Mouse (Mus musculus) kidney, postnatal 0 days (tissue): ENCODE data around the gene Iqschfp. TPM values are rescaled to one million over a fixed set of nuclear protein-coding genes. Genes with fewer than 3 reads are reported as not detected.

Source experiments
- ATAC-seq: fragments of 200-750 bp; cut with Nextera tagmentation; replicated peaks from 2 replicates; pipeline ENCODE4 v1.8.0; 2017; ENCODE audit warnings: low read depth, moderate number of reproducible peaks, moderate TSS enrichment, moderate library complexity; ENCODE audit not compliant: low FRiP score
- DNase-seq: peaks from one replicate; pipeline ENCODE4 v3.0.0-alpha.2; 2016; ENCODE audit warnings: low spot score
- H3K27ac ChIP-seq: fragments of 300-500 bp; sonication (generic); 2 replicates; pipeline ENCODE4 v1.5.1; 2014; ENCODE audit warnings: mild to moderate bottlenecking
- H3K27me3 ChIP-seq: fragments of 300-500 bp; sonication (generic); 2 replicates; pipeline ENCODE4 v1.6.1; 2014; ENCODE audit warnings: low read length, mixed read lengths; ENCODE audit not compliant: insufficient read depth
- H3K36me3 ChIP-seq: fragments of 300-500 bp; sonication (generic); 2 replicates; pipeline ENCODE4 v1.6.1; 2014; ENCODE audit warnings: low read length, mixed read lengths; ENCODE audit not compliant: insufficient read depth
- H3K4me1 ChIP-seq: fragments of 300-500 bp; sonication (generic); replicated peaks from 2 replicates; pipeline ENCODE4 v1.6.1; 2014; ENCODE audit warnings: antibody characterized with exemption, low read length, mixed read lengths; ENCODE audit not compliant: insufficient read depth
- H3K4me2 ChIP-seq: fragments of 300-500 bp; sonication (generic); 2 replicates; pipeline ENCODE4 v1.6.1; 2014; ENCODE audit warnings: mild to moderate bottlenecking, low read length, moderate library complexity, mixed read lengths
- H3K4me3 ChIP-seq: fragments of 300-500 bp; sonication (generic); replicated peaks from 2 replicates; pipeline ENCODE4 v1.5.1; 2014; ENCODE audit warnings: low read depth, low read length
- H3K9ac ChIP-seq: fragments of 300-500 bp; sonication (generic); 2 replicates; pipeline ENCODE4 v1.6.1; 2014; ENCODE audit warnings: low read depth, low read length
- H3K9me3 ChIP-seq: fragments of 300-500 bp; sonication (generic); replicated peaks from 2 replicates; pipeline ENCODE4 v1.6.1; 2016; ENCODE audit warnings: low read length, inconsistent platforms, mixed read lengths
- CTCF ChIP-seq: IDR thresholded peaks from 2 replicates; pipeline ENCODE4 v1.5.1; 2016; ENCODE audit warnings: antibody characterized with exemption, low read depth, mild to moderate bottlenecking, moderate library complexity
- WGBS: fragments of 180-500 bp; shearing (Covaris S2); extraction: QIAGEN DNeasy Blood & Tissue Kit; methylation state at CpG from one replicate; pipeline ENCODE4 v1.1.7; 2014; 5-methylcytosine and 5-hydroxymethylcytosine counted together
- polyA plus RNA-seq: library from polyadenylated mRNA; unstranded; fragments of >200 nt; fragmentation: Nextera tagmentation; extraction: Ambion mirVana; gene quantifications from 2 replicates; pipeline ENCODE4 v1.2.1, GENCODE M21; 2015

The Iqschfp gene
- polyA plus RNA-seq, 1 experiment from 2014 or later: 0.05 TPM

DNA sequence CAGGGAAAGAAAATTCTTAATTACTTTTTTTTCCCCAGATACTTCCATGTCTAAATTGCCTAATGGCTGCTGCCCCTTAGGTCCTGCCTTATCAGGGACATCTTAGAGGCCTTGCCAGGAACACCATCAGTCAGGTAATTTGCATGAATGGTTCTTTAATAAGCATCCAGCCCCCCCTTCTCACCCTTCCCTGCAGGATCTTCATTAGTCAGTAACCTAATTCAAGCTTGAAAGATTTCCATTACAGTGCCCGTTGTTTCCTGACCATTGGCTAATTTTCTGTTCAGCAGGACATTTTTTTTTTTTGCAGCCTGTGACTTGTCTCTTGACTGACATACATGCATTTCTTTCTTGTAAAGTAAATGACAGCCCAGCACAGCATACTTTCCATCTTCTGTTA lies 123.8 kb downstream of the Iqschfp start:
- no peak overlapping the region for H3K27ac ChIP-seq
- ATAC-seq: no peak
- no peak overlapping the region for H3K4me2 ChIP-seq
- no peaks in the 10 kb centered on the region for H3K4me1 ChIP-seq
- WGBS: 24% methylated on average over 1 of the region's 1 CpGs
- no peaks in the 10 kb centered on the region for H3K27me3 ChIP-seq
- H3K4me3 ChIP-seq: no peak overlapping the region
- TF ChIP-seq CTCF: no peak
- peak; percentile 8 for DNase-seq
- no peak overlapping the region for H3K9ac ChIP-seq
- H3K36me3 ChIP-seq: no peaks in the 10 kb centered on the region
- H3K9me3 ChIP-seq: no peaks in the 10 kb centered on the region

DNA sequence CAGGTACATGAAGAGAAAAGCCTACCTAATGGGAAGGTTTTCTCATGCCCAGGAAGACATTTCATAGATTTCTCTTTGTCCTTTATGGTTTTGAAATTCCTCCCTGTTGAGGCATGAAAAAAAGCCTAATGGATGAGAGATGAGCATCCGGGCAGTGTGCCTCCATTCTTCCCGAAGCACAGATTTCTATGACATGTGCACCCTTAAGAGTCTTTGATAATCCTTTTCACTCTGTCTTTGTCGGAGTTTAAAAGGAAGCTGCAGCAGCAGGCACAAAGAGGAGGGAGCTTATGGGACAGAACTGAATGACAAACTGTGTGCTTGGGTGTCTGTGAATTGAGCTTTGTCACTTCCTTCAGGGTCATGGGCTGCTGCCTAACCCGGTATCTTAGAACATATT lies 127.4 kb downstream of the Iqschfp start:
- no peak for TF ChIP-seq CTCF
- WGBS: 72% methylated on average over 4 of the region's 4 CpGs
- Histone ChIP-seq H3K27ac (no peak overlapping the region), H3K9ac (no peak overlapping the region), H3K4me2 (no peak overlapping the region), H3K9me3 (no peaks in the 10 kb centered on the region), H3K4me1 (no peaks in the 10 kb centered on the region), H3K27me3 (no peaks in the 10 kb centered on the region), H3K36me3 (no peaks in the 10 kb centered on the region), H3K4me3 (no peak overlapping the region)
- no peak for ATAC-seq
- no peak for DNase-seq

DNA sequence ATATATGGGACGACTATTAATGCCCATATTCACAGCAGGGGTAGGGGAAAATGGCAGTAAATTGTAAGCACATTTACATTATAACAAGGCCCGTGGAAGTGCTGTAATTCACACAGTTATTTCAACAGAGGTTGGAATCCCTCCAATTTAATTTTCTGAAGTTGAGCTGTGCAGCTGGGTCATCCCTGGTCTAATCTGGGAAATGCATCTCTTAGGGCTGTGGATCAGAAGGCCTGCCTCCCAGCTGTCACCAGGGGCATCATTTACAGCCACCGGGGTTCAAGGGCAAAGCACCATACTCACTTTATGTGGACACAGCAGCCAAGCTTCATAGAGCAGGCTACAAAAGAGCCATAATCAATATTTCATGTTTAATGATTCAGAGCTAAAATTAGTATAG lies 144.1 kb downstream of the Iqschfp start:
- no peak overlapping the region for H3K27ac ChIP-seq
- H3K36me3 ChIP-seq: no peaks in the 10 kb centered on the region
- 23% methylated on average over 3 of the region's 3 CpGs for WGBS
- no peak for DNase-seq
- no peaks in the 10 kb centered on the region for H3K9me3 ChIP-seq
- H3K4me1 ChIP-seq: no peaks in the 10 kb centered on the region
- ATAC-seq: no peak
- H3K4me3 ChIP-seq: no peak overlapping the region
- no peak overlapping the region for H3K9ac ChIP-seq
- no peak overlapping the region for H3K4me2 ChIP-seq
- H3K27me3 ChIP-seq: no peaks in the 10 kb centered on the region
- TF ChIP-seq CTCF: no peak

DNA sequence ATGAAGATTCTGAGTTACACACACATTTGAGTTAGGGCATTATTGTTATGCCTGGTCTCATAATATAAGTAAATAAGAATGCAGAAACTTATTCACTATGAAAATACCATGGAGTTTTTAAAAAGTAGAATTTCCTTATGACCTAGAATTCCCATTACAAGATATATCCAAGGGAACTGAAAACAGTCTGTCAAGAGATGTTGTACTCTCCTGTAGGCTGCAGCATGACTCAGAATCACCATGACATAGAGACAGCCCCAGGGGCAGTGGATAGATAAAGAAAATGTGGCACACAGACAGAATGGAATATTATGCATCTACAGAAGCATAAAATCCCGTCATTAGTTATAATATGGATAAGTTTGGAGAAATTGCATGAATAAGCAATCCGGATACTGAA lies 150.9 kb downstream of the Iqschfp start:
- 87% methylated on average over 2 of the region's 2 CpGs for WGBS
- DNase-seq: no peak
- H3K36me3 ChIP-seq: no peaks in the 10 kb centered on the region
- no peak overlapping the region for H3K27ac ChIP-seq
- TF ChIP-seq CTCF: no peak
- ATAC-seq: no peak
- no peaks in the 10 kb centered on the region for H3K27me3 ChIP-seq
- H3K4me3 ChIP-seq: no peak overlapping the region
- H3K4me1 ChIP-seq: no peaks in the 10 kb centered on the region
- no peaks in the 10 kb centered on the region for H3K9me3 ChIP-seq
- H3K9ac ChIP-seq: no peak overlapping the region
- no peak overlapping the region for H3K4me2 ChIP-seq

DNA sequence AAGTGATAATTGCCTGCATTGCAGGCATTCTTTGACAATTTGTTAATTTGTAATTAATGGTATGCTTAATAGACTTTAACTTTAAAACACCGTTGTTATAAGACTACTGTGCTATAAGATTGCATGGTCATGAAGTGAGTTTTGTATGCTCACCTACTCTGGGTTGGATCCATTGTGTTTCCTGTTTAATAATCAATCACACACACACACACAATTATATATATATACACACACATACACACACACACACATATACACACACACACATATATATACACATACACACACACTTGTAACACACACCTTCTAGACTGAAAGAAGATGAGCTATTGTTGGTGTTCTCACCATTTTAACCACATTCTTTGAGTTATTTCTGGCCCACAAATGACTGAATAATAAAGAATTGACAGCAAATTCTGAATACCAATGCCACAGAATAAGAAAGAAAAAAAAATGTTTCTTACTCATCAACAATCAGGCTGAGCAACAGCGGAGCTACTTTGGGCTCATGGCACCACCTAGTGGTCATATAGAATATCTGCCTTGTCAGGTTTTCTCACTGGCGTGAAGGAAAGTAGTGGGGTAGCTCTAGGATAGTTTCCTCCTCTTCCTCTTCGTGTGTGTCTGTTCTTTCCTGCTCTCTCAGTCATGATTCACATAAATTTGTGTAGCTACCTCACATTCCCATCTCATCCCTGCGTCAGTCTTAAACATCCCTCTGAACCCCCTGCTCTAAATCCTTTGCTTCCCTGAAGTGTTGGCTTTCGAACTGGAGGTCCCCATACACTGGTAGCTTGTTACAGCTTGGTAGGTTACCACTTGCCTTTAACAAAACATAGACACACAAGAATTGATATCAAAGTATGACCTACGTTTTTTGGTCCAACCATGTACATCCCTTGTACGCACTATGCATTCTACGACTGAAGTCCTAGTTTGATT lies 153.7 kb downstream of the Iqschfp start:
- peak; percentile 96 for TF ChIP-seq CTCF
- no peak overlapping the region for H3K27ac ChIP-seq
- no peaks in the 10 kb centered on the region for H3K9me3 ChIP-seq
- H3K36me3 ChIP-seq: no peaks in the 10 kb centered on the region
- H3K9ac ChIP-seq: no peak overlapping the region
- 51% methylated on average over 9 of the region's 9 CpGs for WGBS
- peak; percentile 86 for DNase-seq
- no peak; the same call in 1 of the 2 replicates for ATAC-seq
- H3K4me1 ChIP-seq: no peaks in the 10 kb centered on the region
- H3K4me2 ChIP-seq: no peak overlapping the region
- no peak overlapping the region for H3K4me3 ChIP-seq
- no peaks in the 10 kb centered on the region for H3K27me3 ChIP-seq

DNA sequence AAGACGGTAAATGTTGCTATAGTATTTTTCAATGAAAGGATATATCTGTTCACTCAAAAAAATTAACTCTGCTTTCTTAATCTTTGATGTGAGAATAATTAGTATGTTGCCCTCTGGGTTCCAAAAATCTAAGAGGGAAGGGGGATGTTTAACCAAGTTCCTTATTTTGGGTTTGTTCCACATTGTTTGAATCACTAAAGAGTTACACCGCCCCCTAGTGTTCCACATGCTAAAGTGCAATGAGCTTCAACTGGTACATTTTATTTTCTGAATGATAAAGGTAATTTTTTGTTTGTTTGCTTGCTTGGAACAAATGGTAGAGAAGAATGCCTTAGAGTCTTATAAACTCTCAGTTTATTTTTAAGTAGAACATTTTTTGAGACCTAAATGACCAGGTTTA lies 161.5 kb downstream of the Iqschfp start:
- ATAC-seq (no peak), DNase-seq (peak; percentile 62)
- 46% methylated on average over 2 of the region's 2 CpGs for WGBS
- Histone ChIP-seq H3K9ac (no peak overlapping the region), H3K9me3 (no peaks in the 10 kb centered on the region), H3K27ac (no peak overlapping the region), H3K36me3 (no peaks in the 10 kb centered on the region), H3K27me3 (no peaks in the 10 kb centered on the region), H3K4me1 (no peaks in the 10 kb centered on the region), H3K4me2 (no peak overlapping the region), H3K4me3 (no peak overlapping the region)
- TF ChIP-seq CTCF: peak; percentile 81

DNA sequence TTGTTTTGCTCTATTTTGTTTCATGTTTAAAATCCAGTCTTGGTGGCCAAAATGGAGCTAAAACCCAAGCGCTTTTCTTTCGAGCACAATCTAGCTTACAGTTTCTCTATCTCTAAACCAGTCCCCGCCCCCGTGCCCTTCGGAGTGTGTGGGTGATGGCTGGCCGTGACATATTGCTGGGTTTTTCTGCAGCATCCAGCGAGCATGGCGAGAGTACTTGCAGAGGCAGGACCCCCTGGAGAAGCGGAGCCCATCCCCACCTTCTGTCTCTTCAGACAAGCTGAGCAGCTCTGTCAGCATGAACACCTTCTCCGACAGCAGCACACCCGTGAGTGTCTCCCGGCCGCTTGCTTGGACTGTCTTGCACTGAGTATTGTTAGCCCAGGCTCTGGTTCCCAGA lies 163.0 kb downstream of the Iqschfp start:
- Histone ChIP-seq H3K27ac (no peak overlapping the region), H3K9me3 (no peaks in the 10 kb centered on the region), H3K4me3 (no peak overlapping the region), H3K36me3 (no peaks in the 10 kb centered on the region), H3K4me2 (no peak overlapping the region), H3K9ac (no peak overlapping the region), H3K4me1 (no peaks in the 10 kb centered on the region), H3K27me3 (no peaks in the 10 kb centered on the region)
- 64% methylated on average over 13 of the region's 13 CpGs for WGBS
- ATAC-seq (no peak), DNase-seq (no peak)
- TF ChIP-seq CTCF: no peak
